Mouse (Mus musculus): ENCODE results near the gene Git1.

- TF ChIP-seq CTCF (IDR thresholded peaks at IDR 0.05; ENCODE audit: control insufficient read depth, insufficient read depth, low read length) (no peak), POLR2A (IDR thresholded peaks at IDR 0.05; ENCODE audit: borderline replicate concordance, control insufficient read depth, low read depth, low read length) (no peak)
Measured at GRCm38 (mm10) chr11:77466544-77466943, 26.8 kb upstream of the Git1 start.

All from bone marrow, adult 2 months (tissue).